Mouse (Mus musculus): ENCODE measurements at regions not wholly inside any gene's neighbourhood (a gene's known extent, or its start where the extent isn't known, plus 50 kb on each side); places are given as distances from the start of the nearest gene placed in this dataset.

DNA sequence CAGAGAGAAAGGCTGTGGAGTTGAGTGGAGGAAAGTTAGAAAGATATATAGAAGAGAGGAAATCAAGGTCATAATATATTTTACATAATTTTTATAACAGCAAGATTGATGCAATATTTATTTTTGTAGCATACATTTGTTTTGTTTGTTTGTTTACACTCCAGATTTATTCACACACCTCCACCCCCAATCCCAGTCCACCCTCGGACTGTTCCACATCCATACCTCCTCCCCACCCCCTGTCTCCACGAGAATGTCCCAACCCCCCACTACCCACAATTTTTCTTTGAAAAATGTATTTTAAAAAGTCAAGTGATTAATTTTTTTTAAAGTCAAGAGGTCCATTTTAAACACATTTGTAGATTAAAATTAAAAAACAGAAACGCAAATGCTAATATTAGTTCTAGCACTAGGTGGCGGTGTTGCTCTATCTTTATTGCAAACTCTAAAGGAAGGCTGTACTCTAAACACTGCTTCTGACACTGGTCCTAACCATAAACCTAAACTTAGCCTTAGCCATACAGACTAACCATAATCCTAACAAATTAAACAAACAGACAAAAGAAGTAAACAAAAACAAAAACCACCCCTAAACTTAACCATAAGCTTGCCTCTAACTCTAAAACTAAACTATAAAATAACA lies 67.8 kb downstream of the Olfr1505 start:
- DNase-seq: peak; percentile 65

DNA sequence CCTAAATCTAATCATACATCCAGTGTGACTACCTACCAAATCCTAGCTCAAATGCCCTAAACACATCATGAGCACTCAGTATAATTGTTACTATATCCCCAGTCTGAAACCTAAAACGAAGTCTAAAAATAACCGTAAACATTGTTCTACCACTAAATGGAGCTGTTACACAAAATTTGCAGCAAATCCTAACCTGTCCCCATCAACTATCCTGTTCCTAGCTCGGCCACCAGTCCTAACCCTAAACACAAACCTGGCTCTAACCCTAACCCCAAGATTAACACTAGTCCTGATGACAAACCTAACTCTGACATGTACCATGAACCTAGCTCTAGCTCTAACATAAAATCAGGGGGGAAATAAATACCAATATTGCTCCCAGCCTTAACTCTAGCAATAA lies 69.5 kb downstream of the Olfr1505 start:
- DNase-seq: no peak
